Mouse (Mus musculus) B cell, adult 2 months (primary cell): ENCODE results near the gene Jph3.

Experiments
- DNase-seq, 2 experiments: peaks; one replicate each; pipeline ENCODE4 v3.0.0; 2022

Gene Jph3

GRCm38 (mm10) chr8:121730646-121731045 lies 1.2 kb downstream of the Jph3 start:
- DNase-seq: no peak

GRCm38 (mm10) chr8:121731060-121731459 lies 1.6 kb downstream of the Jph3 start:
- DNase-seq: no peak

- DNase-seq: no peak
Observed at GRCm38 (mm10) chr8:121731471-121732333, 2.3 kb downstream of the Jph3 start.

- no peak for DNase-seq
Observed at GRCm38 (mm10) chr8:121732334-121732665, 2.9 kb downstream of the Jph3 start.

- no peak for DNase-seq
Observed at GRCm38 (mm10) chr8:121734262-121734661, 4.8 kb downstream of the Jph3 start.

GRCm38 (mm10) chr8:121736236-121736635 lies 6.8 kb downstream of the Jph3 start:
- DNase-seq: no peak

GRCm38 (mm10) chr8:121740721-121741120 lies 11.3 kb downstream of the Jph3 start:
- DNase-seq: no peak

- DNase-seq: no peak
Observed at GRCm38 (mm10) chr8:121749501-121749900, 20.1 kb downstream of the Jph3 start.

- peak; percentile 15 to 19 for DNase-seq
Observed at GRCm38 (mm10) chr8:121750512-121750911, 21.1 kb downstream of the Jph3 start.

- DNase-seq: peak; percentile 73 to 74
Observed at GRCm38 (mm10) chr8:121751407-121751806, 22.0 kb downstream of the Jph3 start.

- DNase-seq: no peak
Observed at GRCm38 (mm10) chr8:121758470-121758869, 29.0 kb downstream of the Jph3 start.

GRCm38 (mm10) chr8:121760484-121760883 lies 31.1 kb downstream of the Jph3 start:
- no peak for DNase-seq

- DNase-seq: no peak
Observed at GRCm38 (mm10) chr8:121761480-121761879, 32.1 kb downstream of the Jph3 start.

- DNase-seq: no peak
Observed at GRCm38 (mm10) chr8:121762999-121763699, 33.7 kb downstream of the Jph3 start.

GRCm38 (mm10) chr8:121763700-121764013 lies 34.2 kb downstream of the Jph3 start:
- no peak for DNase-seq

GRCm38 (mm10) chr8:121765594-121766138 lies 36.2 kb downstream of the Jph3 start:
- no peak for DNase-seq

- DNase-seq: no peak
Observed at GRCm38 (mm10) chr8:121769095-121769494, 39.7 kb downstream of the Jph3 start.

- no peak for DNase-seq
Observed at GRCm38 (mm10) chr8:121769621-121770020, 40.2 kb downstream of the Jph3 start.

GRCm38 (mm10) chr8:121770845-121771752 lies 41.7 kb downstream of the Jph3 start:
- no peak for DNase-seq

- no peak for DNase-seq
Observed at GRCm38 (mm10) chr8:121773876-121774275, 44.5 kb downstream of the Jph3 start.

GRCm38 (mm10) chr8:121782493-121782892 lies 53.1 kb downstream of the Jph3 start:
- DNase-seq: no peak

- DNase-seq: no peak
Observed at GRCm38 (mm10) chr8:121786542-121786941, 57.1 kb downstream of the Jph3 start.

- DNase-seq: peak; percentile 36 to 37
Observed at GRCm38 (mm10) chr8:121788786-121789185, 59.4 kb downstream of the Jph3 start.
